Mouse (Mus musculus) spleen, postnatal 36 days (tissue): ENCODE data around the gene Zfp280b.
"Not testable (repeated sequence)": the region's sequence is repeated elsewhere in the genome, so short reads cannot be mapped to it uniquely, and the experiment has no call there.

Source experiments
- DNase-seq, 2 experiments: peaks; one replicate each; pipeline ENCODE4 v3.0.0; 2022; ENCODE audit warnings: low spot score in 2 of 2, mixed read lengths in 1 of 2

Zfp280b gene

GRCm38 (mm10) chr10:76032402-76033118 is at the start of gene Zfp280b:
Zfp280b (plus strand) TSS chr10:76032650.
- DNase-seq = peak; percentile 91 to 94

GRCm38 (mm10) chr10:75990430-75991042 is 41.9 kb upstream of the Zfp280b start:
- no peak for DNase-seq

- no peak for DNase-seq
Measured at GRCm38 (mm10) chr10:75993616-75994240, 38.7 kb upstream of the Zfp280b start.

GRCm38 (mm10) chr10:75994531-75995210 is 37.8 kb upstream of the Zfp280b start:
- DNase-seq = not testable (repeated sequence)

- DNase-seq = no peak
Measured at GRCm38 (mm10) chr10:75995463-75995862, 37.0 kb upstream of the Zfp280b start.

DNA sequence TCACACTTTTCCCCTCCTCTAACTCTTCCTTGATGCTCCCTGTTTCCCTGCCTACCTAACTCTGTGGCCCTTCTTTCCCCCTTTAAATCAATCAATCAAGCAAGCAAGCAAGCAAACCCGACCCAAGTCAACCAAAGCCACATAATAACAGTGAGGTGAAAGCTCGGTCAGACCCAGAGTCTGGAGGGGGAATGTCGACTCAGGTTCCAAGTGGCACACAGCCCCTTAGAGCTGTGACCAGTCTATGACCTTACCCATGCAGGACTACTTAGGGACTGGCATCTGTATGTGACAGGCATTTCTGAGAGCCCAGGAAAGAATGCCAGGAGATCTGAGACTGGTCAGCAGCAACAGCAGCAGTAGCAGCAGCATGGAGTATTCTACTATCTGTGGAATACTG is 36.1 kb upstream of the Zfp280b start:
- no peak for DNase-seq

DNA sequence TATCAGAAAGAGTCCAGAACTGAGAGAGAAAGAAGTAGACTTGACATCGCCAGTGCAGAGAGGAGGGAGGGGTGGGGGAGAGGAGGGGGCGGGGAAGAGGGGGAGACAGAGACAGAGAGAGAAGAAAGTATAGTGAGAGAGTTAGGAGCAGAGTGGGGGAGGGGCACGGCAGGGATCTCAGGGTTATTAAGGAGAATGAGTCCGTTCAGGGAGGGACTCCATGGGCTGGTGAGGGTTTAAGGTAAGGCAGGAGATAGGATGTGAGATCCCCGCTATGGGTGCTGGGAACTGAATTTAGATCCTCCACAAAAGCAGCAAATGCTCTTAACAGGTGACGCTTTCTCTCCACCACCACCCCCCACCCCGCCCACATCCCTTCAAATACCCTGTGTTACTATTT is 31.3 kb upstream of the Zfp280b start:
- DNase-seq = no peak

DNA sequence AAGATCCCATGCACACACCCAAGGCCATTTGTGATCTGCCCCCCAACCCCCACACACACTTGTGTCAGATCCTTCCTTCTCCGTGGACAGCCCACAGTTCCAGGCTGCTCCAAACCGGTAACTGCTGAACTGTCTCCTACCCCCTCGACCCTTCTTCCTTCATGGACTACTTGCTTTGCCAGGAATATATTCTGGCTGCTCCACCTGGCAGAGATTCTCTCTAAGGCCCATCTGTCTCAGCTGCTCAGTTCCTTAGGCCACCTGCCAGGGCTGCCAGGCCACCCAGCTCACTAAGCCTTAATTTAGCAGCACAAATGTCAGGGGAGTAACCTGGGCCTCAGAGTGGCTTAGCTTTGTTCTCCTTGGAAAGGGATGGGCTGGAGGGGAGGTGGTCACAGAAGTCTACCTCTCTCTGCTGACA is 30.3 kb upstream of the Zfp280b start:
- DNase-seq = no peak

GRCm38 (mm10) chr10:76002615-76003014 is 29.8 kb upstream of the Zfp280b start:
- no peak for DNase-seq

GRCm38 (mm10) chr10:76003221-76003620 is 29.2 kb upstream of the Zfp280b start:
- no peak for DNase-seq

GRCm38 (mm10) chr10:76006385-76006784 is 26.1 kb upstream of the Zfp280b start:
- peak in 1 of 2 experiments; percentile 9 for DNase-seq

- DNase-seq = no peak
Measured at GRCm38 (mm10) chr10:76009812-76010211, 22.6 kb upstream of the Zfp280b start.

DNA sequence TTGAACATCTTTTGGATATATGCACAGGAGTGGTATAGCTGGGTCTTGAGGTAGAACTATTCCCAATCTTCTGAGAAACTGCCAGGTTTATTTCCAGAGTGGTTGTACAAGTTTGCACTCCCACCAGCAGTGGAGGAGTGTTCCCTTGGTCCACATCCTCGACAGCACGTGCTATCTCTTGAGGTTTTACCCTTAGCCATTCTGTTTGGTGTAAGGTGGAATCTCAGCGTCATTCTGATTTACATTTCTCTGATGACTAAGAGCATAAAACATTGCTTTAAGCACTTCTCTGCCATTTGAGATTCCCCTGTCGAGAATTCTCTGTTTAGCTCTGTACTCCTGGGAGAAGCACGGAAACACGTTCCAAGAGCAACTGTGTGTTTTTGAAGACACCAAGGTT is 19.5 kb upstream of the Zfp280b start:
- no peak for DNase-seq

DNA sequence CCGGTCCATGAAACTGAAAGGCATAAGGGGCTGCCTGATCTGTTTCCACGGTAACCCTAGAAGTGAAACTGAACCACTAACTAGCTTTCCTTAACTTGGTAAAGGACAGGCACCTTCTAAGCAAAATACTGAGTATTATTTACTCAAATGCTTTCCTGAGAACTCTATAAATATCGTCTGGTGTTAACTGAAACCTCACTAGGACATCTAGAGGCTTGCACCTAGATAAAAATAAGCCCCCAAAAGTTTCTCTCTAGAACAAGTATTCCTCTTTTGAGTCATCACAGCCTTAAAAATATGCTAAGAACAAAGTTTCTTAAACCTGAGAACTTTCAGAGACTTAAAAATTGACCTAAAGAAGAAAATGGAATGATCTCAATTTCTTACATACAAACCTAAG is 15.6 kb upstream of the Zfp280b start:
- no peak for DNase-seq

GRCm38 (mm10) chr10:76021728-76022127 is 10.7 kb upstream of the Zfp280b start:
- DNase-seq = no peak

- DNase-seq = no peak
Measured at GRCm38 (mm10) chr10:76023921-76024320, 8.5 kb upstream of the Zfp280b start.

- no peak for DNase-seq
Measured at GRCm38 (mm10) chr10:76025470-76026190, 6.8 kb upstream of the Zfp280b start.

DNA sequence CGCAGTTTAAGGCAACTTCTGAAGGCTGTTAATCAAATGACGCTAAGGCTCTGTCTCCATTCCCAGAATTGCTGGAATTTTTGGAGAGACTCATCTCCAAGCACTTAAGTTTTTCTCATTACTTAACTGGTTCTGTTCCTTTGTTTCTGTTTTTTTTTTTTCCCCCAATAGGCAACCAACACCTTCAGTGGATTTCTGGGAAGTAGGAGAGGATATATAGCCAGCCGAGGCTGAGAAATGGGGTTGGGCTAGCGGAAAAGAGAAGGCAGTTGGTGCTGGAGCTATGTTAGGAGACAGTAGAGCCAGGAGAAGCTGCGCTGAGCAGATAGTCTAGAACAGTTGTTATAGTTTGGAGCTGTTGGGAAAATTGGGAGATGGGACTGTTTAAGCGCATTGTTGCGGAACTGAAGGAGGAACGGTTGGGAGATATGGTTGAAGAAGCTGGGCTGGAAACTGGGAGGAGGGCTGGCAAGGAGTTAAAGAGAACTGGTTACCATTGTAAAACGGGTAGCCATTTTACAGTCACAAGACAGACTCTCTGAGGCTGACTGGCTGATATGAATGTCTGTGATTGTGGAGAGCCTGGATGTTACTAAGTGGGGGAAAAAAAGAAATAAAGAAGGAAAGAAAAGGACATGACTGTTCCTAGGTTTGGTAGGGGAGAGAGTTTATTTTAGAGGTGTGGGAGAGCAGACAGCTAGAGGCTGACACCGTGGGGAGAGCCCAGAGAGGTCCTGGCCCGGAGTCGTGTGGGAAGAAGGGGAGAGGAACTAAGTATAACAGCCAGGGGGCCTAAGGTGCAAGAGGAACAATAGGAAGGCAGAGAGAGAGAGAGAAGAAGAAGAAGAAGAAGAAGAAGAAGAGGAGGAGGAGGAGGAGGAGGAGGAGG is 5.1 kb upstream of the Zfp280b start:
- no peak for DNase-seq

DNA sequence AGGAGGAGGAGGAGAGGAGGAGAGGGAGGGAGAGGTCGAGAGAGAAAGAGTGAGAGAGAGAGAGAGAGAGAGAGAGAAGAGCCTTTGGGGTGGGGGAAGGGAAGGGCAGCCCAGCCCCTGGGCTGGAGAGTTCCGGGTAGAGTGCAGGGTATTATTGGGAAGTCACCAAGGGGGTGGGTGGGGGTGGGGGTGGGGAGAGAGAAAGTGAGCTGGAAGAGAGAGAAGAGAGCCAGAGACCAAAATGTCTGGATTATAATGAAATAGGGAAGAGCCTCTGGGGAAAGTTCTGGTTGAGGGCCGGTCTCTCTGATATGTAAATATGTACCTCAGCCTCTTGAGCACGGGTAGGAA is 4.5 kb upstream of the Zfp280b start:
- no peak for DNase-seq

GRCm38 (mm10) chr10:76028396-76028795 is 4.1 kb upstream of the Zfp280b start:
- DNase-seq = no peak

DNA sequence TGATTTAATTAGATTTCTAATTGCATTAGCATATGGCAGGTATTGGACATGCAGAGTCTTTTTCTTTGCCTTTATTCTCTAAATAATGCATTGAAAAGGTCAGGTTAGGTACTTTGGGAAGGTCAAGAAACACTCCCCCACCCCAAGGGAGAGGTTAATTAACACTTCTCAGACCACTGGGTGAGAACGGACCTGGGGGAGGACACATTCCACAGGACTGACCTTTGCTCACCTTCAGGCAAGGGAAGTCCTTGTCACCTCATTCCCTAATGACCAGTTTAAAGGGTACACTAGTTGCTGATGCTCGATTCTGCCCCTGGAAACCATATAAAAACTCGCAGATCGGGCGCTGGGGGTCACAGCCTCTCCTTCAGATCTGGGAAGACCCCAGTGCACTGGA is 3.2 kb upstream of the Zfp280b start:
- no peak for DNase-seq
